Mouse (Mus musculus): ENCODE data around the gene B3gnt2. TPM values are rescaled to one million over a fixed set of nuclear protein-coding genes. Genes with fewer than 3 reads are reported as not detected.

B3gnt2 gene
- polyA plus RNA-seq, 1 experiment, result 18.9 TPM

GRCm38 (mm10) chr11:22830179-22830611, 30.6 kb downstream of the B3gnt2 start:
- WGBS, result 74% methylated on average over 5 of the region's 5 CpGs
- TF ChIP-seq POLR2A (IDR thresholded peaks at IDR 0.05; ENCODE audit: low read depth, low read length) (no peak), CTCF (IDR thresholded peaks at IDR 0.05; ENCODE audit: extremely low read depth, insufficient read depth, insufficient read length, insufficient replicate concordance) (no peak)
- Histone ChIP-seq H3K27ac (ENCODE audit: insufficient read depth, low read length) (0 out of 2 replicates have a peak overlapping the region, but pooled peaks have one; percentile 2), H3K27me3 (ENCODE audit: control insufficient read depth, insufficient read depth, low read length) (no peaks in the 10 kb centered on the region), H3K4me1 (ENCODE audit: control insufficient read depth, insufficient read depth, insufficient read length) (peaks cover 9% of the 10 kb centered on the region; the same call in 1 of the 2 replicates), H3K36me3 (ENCODE audit: control insufficient read depth, insufficient read depth, low read length) (peaks cover 13% of the 10 kb centered on the region), H3K4me3 (ENCODE audit: extremely low read depth, insufficient read depth, insufficient read length) (no peak overlapping the region)
- DNase-seq (ENCODE audit: low read depth in 1 of 2, low spot score in 2 of 2), result no peak

GRCm38 (mm10) chr11:22828988-22829632, 31.7 kb downstream of the B3gnt2 start:
- DNase-seq (ENCODE audit: low read depth in 1 of 2, low spot score in 2 of 2), result no peak

GRCm38 (mm10) chr11:22827514-22828080, 33.2 kb downstream of the B3gnt2 start:
- Histone ChIP-seq H3K27ac (ENCODE audit: insufficient read depth, low read length) (no peak overlapping the region), H3K36me3 (ENCODE audit: control insufficient read depth, insufficient read depth, low read length) (peaks cover 4% of the 10 kb centered on the region; the same call in 1 of the 2 replicates), H3K4me3 (ENCODE audit: extremely low read depth, insufficient read depth, insufficient read length) (no peak overlapping the region), H3K4me1 (ENCODE audit: control insufficient read depth, insufficient read depth, insufficient read length) (peaks cover 9% of the 10 kb centered on the region; the same call in 1 of the 2 replicates), H3K27me3 (ENCODE audit: control insufficient read depth, insufficient read depth, low read length) (no peaks in the 10 kb centered on the region)
- no peak for DNase-seq (ENCODE audit: low read depth in 1 of 2, low spot score in 2 of 2)
- TF ChIP-seq CTCF (IDR thresholded peaks at IDR 0.05; ENCODE audit: extremely low read depth, insufficient read depth, insufficient read length, insufficient replicate concordance), result no peak
- no peak for TF ChIP-seq POLR2A (IDR thresholded peaks at IDR 0.05; ENCODE audit: low read depth, low read length)
- 93% methylated on average over 4 of the region's 4 CpGs for WGBS

More at GRCm38 (mm10) chr11:22828988-22829632, 31.7 kb downstream of the B3gnt2 start:
- Histone ChIP-seq H3K4me1 (ENCODE audit: control insufficient read depth, insufficient read depth, insufficient read length) (peaks cover 9% of the 10 kb centered on the region; the same call in 1 of the 2 replicates), H3K4me3 (ENCODE audit: extremely low read depth, insufficient read depth, insufficient read length) (no peak overlapping the region), H3K27me3 (ENCODE audit: control insufficient read depth, insufficient read depth, low read length) (no peaks in the 10 kb centered on the region), H3K27ac (ENCODE audit: insufficient read depth, low read length) (no peak overlapping the region), H3K36me3 (ENCODE audit: control insufficient read depth, insufficient read depth, low read length) (peaks cover 9% of the 10 kb centered on the region; the same call in 1 of the 2 replicates)
- TF ChIP-seq POLR2A (IDR thresholded peaks at IDR 0.05; ENCODE audit: low read depth, low read length), result no peak
- no peak for TF ChIP-seq CTCF (IDR thresholded peaks at IDR 0.05; ENCODE audit: extremely low read depth, insufficient read depth, insufficient read length, insufficient replicate concordance)
- WGBS, result 95% methylated on average over 15 of the region's 15 CpGs

GRCm38 (mm10) chr11:22826665-22827064, 34.1 kb downstream of the B3gnt2 start:
- DNase-seq (ENCODE audit: low read depth in 1 of 2, low spot score in 2 of 2), result no peak
- H3K27ac ChIP-seq (ENCODE audit: insufficient read depth, low read length), result no peak overlapping the region
- H3K27me3 ChIP-seq (ENCODE audit: control insufficient read depth, insufficient read depth, low read length), result no peaks in the 10 kb centered on the region
- TF ChIP-seq POLR2A (IDR thresholded peaks at IDR 0.05; ENCODE audit: low read depth, low read length) (no peak), CTCF (IDR thresholded peaks at IDR 0.05; ENCODE audit: extremely low read depth, insufficient read depth, insufficient read length, insufficient replicate concordance) (no peak)
- WGBS, result 89% methylated on average over 6 of the region's 6 CpGs
- H3K4me3 ChIP-seq (ENCODE audit: extremely low read depth, insufficient read depth, insufficient read length), result no peak overlapping the region
- peaks cover 4% of the 10 kb centered on the region; the same call in 1 of the 2 replicates for H3K36me3 ChIP-seq (ENCODE audit: control insufficient read depth, insufficient read depth, low read length)
- H3K4me1 ChIP-seq (ENCODE audit: control insufficient read depth, insufficient read depth, insufficient read length), result peaks cover 9% of the 10 kb centered on the region; the same call in 1 of the 2 replicates

GRCm38 (mm10) chr11:22826051-22826450, 34.7 kb downstream of the B3gnt2 start:
- Histone ChIP-seq H3K36me3 (ENCODE audit: control insufficient read depth, insufficient read depth, low read length) (peaks cover 4% of the 10 kb centered on the region; the same call in 1 of the 2 replicates), H3K4me3 (ENCODE audit: extremely low read depth, insufficient read depth, insufficient read length) (no peak overlapping the region), H3K27me3 (ENCODE audit: control insufficient read depth, insufficient read depth, low read length) (no peaks in the 10 kb centered on the region), H3K4me1 (ENCODE audit: control insufficient read depth, insufficient read depth, insufficient read length) (peaks cover 8% of the 10 kb centered on the region; the same call in 1 of the 2 replicates), H3K27ac (ENCODE audit: insufficient read depth, low read length) (no peak overlapping the region)
- TF ChIP-seq POLR2A (IDR thresholded peaks at IDR 0.05; ENCODE audit: low read depth, low read length) (no peak), CTCF (IDR thresholded peaks at IDR 0.05; ENCODE audit: extremely low read depth, insufficient read depth, insufficient read length, insufficient replicate concordance) (no peak)
- DNase-seq (ENCODE audit: low read depth in 1 of 2, low spot score in 2 of 2), result no peak
- WGBS, result 95% methylated on average over 14 of the region's 14 CpGs

GRCm38 (mm10) chr11:22825548-22825947, 35.2 kb downstream of the B3gnt2 start:
- Histone ChIP-seq H3K4me1 (ENCODE audit: control insufficient read depth, insufficient read depth, insufficient read length) (peaks cover 3% of the 10 kb centered on the region; the same call in 1 of the 2 replicates), H3K4me3 (ENCODE audit: extremely low read depth, insufficient read depth, insufficient read length) (no peak overlapping the region), H3K36me3 (ENCODE audit: control insufficient read depth, insufficient read depth, low read length) (peaks cover 3% of the 10 kb centered on the region; the same call in 1 of the 2 replicates), H3K27ac (ENCODE audit: insufficient read depth, low read length) (no peak overlapping the region), H3K27me3 (ENCODE audit: control insufficient read depth, insufficient read depth, low read length) (no peaks in the 10 kb centered on the region)
- 88% methylated on average over 1 of the region's 1 CpGs for WGBS
- no peak for DNase-seq (ENCODE audit: low read depth in 1 of 2, low spot score in 2 of 2)
- TF ChIP-seq POLR2A (IDR thresholded peaks at IDR 0.05; ENCODE audit: low read depth, low read length), result no peak
- no peak for TF ChIP-seq CTCF (IDR thresholded peaks at IDR 0.05; ENCODE audit: extremely low read depth, insufficient read depth, insufficient read length, insufficient replicate concordance)

Measured in spleen, adult 2 months (tissue).